Mouse (Mus musculus): Measurements from ENCODE around the gene Agpat4. TPM values are rescaled to one million over a fixed set of nuclear protein-coding genes. Genes with fewer than 3 reads are reported as not detected.
A peak's percentile ranks its signal among the peaks of the same experiment; 100 is the strongest.

Gene Agpat4
- total RNA-seq, 1 experiment, result 45.7 TPM

- Histone ChIP-seq H3K36me3 (ENCODE audit: control insufficient read depth, insufficient read depth, low read length, poor library complexity, severe bottlenecking) (no peaks in the 10 kb centered on the region; the same call in 1 of the 2 replicates), H3K4me1 (ENCODE audit: control insufficient read depth in 2 of 2, insufficient read depth in 2 of 2, low read length in 2 of 2, poor library complexity in 1 of 2) (peaks cover 9 to 20% of the 10 kb centered on the region in 2 experiments; a peak in 3 of 4 replicates), H3K9me3 (ENCODE audit: control insufficient read depth, insufficient read depth, low read depth, low read length) (no peaks in the 10 kb centered on the region), H3K4me3 (ENCODE audit: insufficient read depth in 1 of 2, low read depth in 1 of 2, low read length in 2 of 2, poor library complexity in 1 of 2, severe bottlenecking in 1 of 2) (no peak overlapping the region), H3K27ac (ENCODE audit: insufficient read depth, low read depth, low read length, poor library complexity, severe bottlenecking) (no peak overlapping the region), H3K9ac (ENCODE audit: insufficient read depth, low read depth, low read length, poor library complexity, severe bottlenecking) (no peak overlapping the region)
- in situ Hi-C loops (cut with MboI; ENCODE audit: low sequenced_read_pairs in 2 of 2, unreplicated experiment in 2 of 2), result no loop called here
- TF ChIP-seq CHD2 (IDR thresholded peaks at IDR 0.05; ENCODE audit: low read depth, low read length) (no peak), ZC3H11A (IDR thresholded peaks at IDR 0.05; ENCODE audit: borderline replicate concordance, low read depth, low read length) (no peak), HCFC1 (IDR thresholded peaks at IDR 0.05; ENCODE audit: borderline replicate concordance, insufficient read depth, low read length) (no peak), MAFK (IDR thresholded peaks at IDR 0.05; ENCODE audit: insufficient read depth, low read depth, low read length) (no peak), ZNF384 (IDR thresholded peaks at IDR 0.05; ENCODE audit: low read depth, low read length) (no peak)
- DNase-seq (ENCODE audit: low read depth, low spot score), result no peak
These were observed 67.8 kb downstream of the Agpat4 start for GRCm38 (mm10) chr17:12186341-12186740.

DNA sequence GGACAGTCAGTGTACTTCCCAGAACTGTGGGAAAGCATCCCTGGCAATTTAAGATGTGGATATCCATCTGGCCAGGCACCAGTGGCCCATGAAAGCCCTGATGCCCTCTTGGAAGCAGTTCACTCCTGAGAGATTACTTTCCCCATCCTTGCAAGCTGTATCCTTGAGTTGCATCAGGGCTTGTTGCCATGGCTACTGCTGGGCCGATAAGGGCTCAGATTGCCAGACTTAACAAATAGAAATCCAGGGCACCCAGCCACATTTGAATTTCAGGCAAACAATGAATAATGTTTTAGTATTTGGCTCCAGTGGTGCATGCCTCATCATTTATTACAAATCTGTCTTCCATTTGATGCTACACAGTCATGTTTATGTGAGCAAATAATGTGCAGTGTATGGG is 69.3 kb downstream of the Agpat4 start:
- TF ChIP-seq MAFK (IDR thresholded peaks at IDR 0.05; ENCODE audit: insufficient read depth, low read depth, low read length), result no peak
- no peak for TF ChIP-seq HCFC1 (IDR thresholded peaks at IDR 0.05; ENCODE audit: borderline replicate concordance, insufficient read depth, low read length)
- no peak for TF ChIP-seq ZC3H11A (IDR thresholded peaks at IDR 0.05; ENCODE audit: borderline replicate concordance, low read depth, low read length)
- no peak for TF ChIP-seq CHD2 (IDR thresholded peaks at IDR 0.05; ENCODE audit: low read depth, low read length)
- in situ Hi-C loops (cut with MboI; ENCODE audit: low sequenced_read_pairs in 2 of 2, unreplicated experiment in 2 of 2), result no loop called here
- DNase-seq (ENCODE audit: low read depth, low spot score), result no peak
- Histone ChIP-seq H3K27ac (ENCODE audit: insufficient read depth, low read depth, low read length, poor library complexity, severe bottlenecking) (no peak overlapping the region), H3K9me3 (ENCODE audit: control insufficient read depth, insufficient read depth, low read depth, low read length) (no peaks in the 10 kb centered on the region), H3K4me3 (ENCODE audit: insufficient read depth in 1 of 2, low read depth in 1 of 2, low read length in 2 of 2, poor library complexity in 1 of 2, severe bottlenecking in 1 of 2) (no peak overlapping the region), H3K4me1 (ENCODE audit: control insufficient read depth in 2 of 2, insufficient read depth in 2 of 2, low read length in 2 of 2, poor library complexity in 1 of 2) (peaks cover 5 to 18% of the 10 kb centered on the region in 2 experiments; a peak in 3 of 4 replicates), H3K9ac (ENCODE audit: insufficient read depth, low read depth, low read length, poor library complexity, severe bottlenecking) (no peak overlapping the region), H3K36me3 (ENCODE audit: control insufficient read depth, insufficient read depth, low read length, poor library complexity, severe bottlenecking) (no peaks in the 10 kb centered on the region; the same call in 1 of the 2 replicates)

DNA sequence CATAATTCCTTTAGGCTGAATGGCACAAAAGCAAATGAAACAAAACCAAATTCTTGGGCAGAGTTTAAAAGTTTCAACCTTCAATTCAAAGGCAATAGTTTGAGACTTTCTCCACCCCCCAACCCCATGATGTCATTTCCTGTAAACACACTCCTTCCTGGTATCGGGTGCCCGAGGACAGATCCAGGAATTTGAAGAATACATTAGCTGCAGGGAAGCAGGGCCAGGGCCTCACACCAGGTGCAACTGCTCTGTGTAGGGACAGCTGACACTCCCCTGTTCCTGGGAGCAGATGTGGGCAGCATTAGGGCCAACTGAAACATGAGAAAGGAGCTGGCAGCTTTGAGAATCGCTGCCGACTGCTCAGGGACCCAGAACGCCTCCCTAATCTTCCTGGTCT is 76.6 kb downstream of the Agpat4 start:
- H3K4me3 ChIP-seq (ENCODE audit: insufficient read depth in 1 of 2, low read depth in 1 of 2, low read length in 2 of 2, poor library complexity in 1 of 2, severe bottlenecking in 1 of 2), result peak overlapping the region; percentile 36 to 41; a peak in 3 of 4 replicates
- DNase-seq (ENCODE audit: low read depth, low spot score), result peak; percentile 63
- in situ Hi-C loops (cut with MboI; ENCODE audit: low sequenced_read_pairs in 2 of 2, unreplicated experiment in 2 of 2), result no loop called here
- peak overlapping the region; percentile 73 for H3K9ac ChIP-seq (ENCODE audit: insufficient read depth, low read depth, low read length, poor library complexity, severe bottlenecking)
- peaks cover 11 to 32% of the 10 kb centered on the region in 2 experiments for H3K4me1 ChIP-seq (ENCODE audit: control insufficient read depth in 2 of 2, insufficient read depth in 2 of 2, low read length in 2 of 2, poor library complexity in 1 of 2)
- H3K9me3 ChIP-seq (ENCODE audit: control insufficient read depth, insufficient read depth, low read depth, low read length), result no peaks in the 10 kb centered on the region
- peaks cover 3% of the 10 kb centered on the region; the same call in 1 of the 2 replicates for H3K36me3 ChIP-seq (ENCODE audit: control insufficient read depth, insufficient read depth, low read length, poor library complexity, severe bottlenecking)
- TF ChIP-seq ZNF384 (IDR thresholded peaks at IDR 0.05; ENCODE audit: low read depth, low read length), result no peak
- TF ChIP-seq CHD2 (IDR thresholded peaks at IDR 0.05; ENCODE audit: low read depth, low read length), result no peak
- TF ChIP-seq ZC3H11A (IDR thresholded peaks at IDR 0.05; ENCODE audit: borderline replicate concordance, low read depth, low read length), result no peak
- TF ChIP-seq MAFK (IDR thresholded peaks at IDR 0.05; ENCODE audit: insufficient read depth, low read depth, low read length), result no peak
- no peak for TF ChIP-seq HCFC1 (IDR thresholded peaks at IDR 0.05; ENCODE audit: borderline replicate concordance, insufficient read depth, low read length)
- H3K27ac ChIP-seq (ENCODE audit: insufficient read depth, low read depth, low read length, poor library complexity, severe bottlenecking), result peak overlapping the region; percentile 96

DNA sequence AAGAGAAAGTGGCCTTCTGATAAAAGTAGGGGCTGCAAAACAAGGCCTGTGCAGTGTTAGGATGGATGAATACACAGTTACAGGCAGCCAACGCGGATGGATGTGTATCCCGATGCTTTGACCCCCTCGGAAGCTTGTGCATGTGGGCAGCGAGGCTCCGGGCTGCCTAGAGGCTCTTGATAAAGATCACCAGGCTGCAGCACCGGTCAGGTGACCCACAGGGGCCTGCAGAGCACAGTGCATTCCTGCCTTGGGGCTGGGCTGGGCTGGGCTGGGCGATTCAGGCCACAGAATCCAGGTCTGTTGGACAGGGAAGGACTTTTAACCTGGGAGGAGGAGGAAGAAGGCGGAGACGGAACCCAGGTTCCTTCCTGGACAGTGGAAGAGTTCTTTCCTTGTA is 77.1 kb downstream of the Agpat4 start:
- in situ Hi-C loops (cut with MboI; ENCODE audit: low sequenced_read_pairs in 2 of 2, unreplicated experiment in 2 of 2), result no loop called here

More for the DNA sequence above, 77.1 kb downstream of the Agpat4 start:
- Histone ChIP-seq H3K4me3 (ENCODE audit: insufficient read depth in 1 of 2, low read depth in 1 of 2, low read length in 2 of 2, poor library complexity in 1 of 2, severe bottlenecking in 1 of 2) (peak overlapping the region; percentile 36 to 41), H3K36me3 (ENCODE audit: control insufficient read depth, insufficient read depth, low read length, poor library complexity, severe bottlenecking) (peaks cover 3% of the 10 kb centered on the region; the same call in 1 of the 2 replicates), H3K27ac (ENCODE audit: insufficient read depth, low read depth, low read length, poor library complexity, severe bottlenecking) (peak overlapping the region; percentile 96), H3K9me3 (ENCODE audit: control insufficient read depth, insufficient read depth, low read depth, low read length) (no peaks in the 10 kb centered on the region), H3K9ac (ENCODE audit: insufficient read depth, low read depth, low read length, poor library complexity, severe bottlenecking) (peak overlapping the region; percentile 73), H3K4me1 (ENCODE audit: control insufficient read depth in 2 of 2, insufficient read depth in 2 of 2, low read length in 2 of 2, poor library complexity in 1 of 2) (peaks cover 12 to 32% of the 10 kb centered on the region in 2 experiments)
- DNase-seq (ENCODE audit: low read depth, low spot score), result no peak
- TF ChIP-seq HCFC1 (IDR thresholded peaks at IDR 0.05; ENCODE audit: borderline replicate concordance, insufficient read depth, low read length) (no peak), MAFK (IDR thresholded peaks at IDR 0.05; ENCODE audit: insufficient read depth, low read depth, low read length) (no peak), ZC3H11A (IDR thresholded peaks at IDR 0.05; ENCODE audit: borderline replicate concordance, low read depth, low read length) (no peak), ZNF384 (IDR thresholded peaks at IDR 0.05; ENCODE audit: low read depth, low read length) (no peak), CHD2 (IDR thresholded peaks at IDR 0.05; ENCODE audit: low read depth, low read length) (no peak)

Data from ES-E14 (cell line).